Mouse (Mus musculus) erythroblast, embryonic 14.5 days (primary cell): ENCODE results near the gene Hoxb9. TPM values are rescaled to one million over a fixed set of nuclear protein-coding genes. Genes with fewer than 3 reads are reported as not detected.

Experiments
- H3K27me3 ChIP-seq: 2 replicates; pipeline ENCODE4 v1.6.1; 2012; ENCODE audit warnings: inconsistent platforms; ENCODE audit not compliant: control insufficient read depth
- H3K36me3 ChIP-seq: 2 replicates; pipeline ENCODE4 v1.6.1; 2012; ENCODE audit warnings: mild to moderate bottlenecking, inconsistent platforms; ENCODE audit not compliant: control insufficient read depth
- H3K4me1 ChIP-seq: 2 replicates; pipeline ENCODE4 v1.6.1; 2012; ENCODE audit warnings: inconsistent platforms; ENCODE audit not compliant: control insufficient read depth
- H3K4me3 ChIP-seq: replicated peaks from 2 replicates; pipeline ENCODE3; 2012; ENCODE audit warnings: moderate library complexity, mild to moderate bottlenecking, inconsistent platforms
- H3K9me3 ChIP-seq: 2 replicates; pipeline ENCODE4 v1.6.1; 2012; ENCODE audit warnings: low read length, inconsistent platforms, mixed read lengths; ENCODE audit not compliant: control insufficient read depth
- GATA1 ChIP-seq: IDR thresholded peaks from 2 replicates; pipeline ENCODE4 v1.6.1; 2012; ENCODE audit warnings: low read length, inconsistent platforms, mixed read lengths
- TAL1 ChIP-seq: IDR thresholded peaks from 3 replicates; pipeline ENCODE4 v1.6.1; 2012; ENCODE audit warnings: low read length, inconsistent platforms, mixed read lengths
- polyA plus RNA-seq: library from polyadenylated mRNA; stranded (reverse); fragments of >175 nt; gene quantifications from 2 replicates; pipeline ENCODE4 v1.2.3, GENCODE M21; 2012

Hoxb9 gene
- polyA plus RNA-seq, 1 experiment, result not detected

DNA sequence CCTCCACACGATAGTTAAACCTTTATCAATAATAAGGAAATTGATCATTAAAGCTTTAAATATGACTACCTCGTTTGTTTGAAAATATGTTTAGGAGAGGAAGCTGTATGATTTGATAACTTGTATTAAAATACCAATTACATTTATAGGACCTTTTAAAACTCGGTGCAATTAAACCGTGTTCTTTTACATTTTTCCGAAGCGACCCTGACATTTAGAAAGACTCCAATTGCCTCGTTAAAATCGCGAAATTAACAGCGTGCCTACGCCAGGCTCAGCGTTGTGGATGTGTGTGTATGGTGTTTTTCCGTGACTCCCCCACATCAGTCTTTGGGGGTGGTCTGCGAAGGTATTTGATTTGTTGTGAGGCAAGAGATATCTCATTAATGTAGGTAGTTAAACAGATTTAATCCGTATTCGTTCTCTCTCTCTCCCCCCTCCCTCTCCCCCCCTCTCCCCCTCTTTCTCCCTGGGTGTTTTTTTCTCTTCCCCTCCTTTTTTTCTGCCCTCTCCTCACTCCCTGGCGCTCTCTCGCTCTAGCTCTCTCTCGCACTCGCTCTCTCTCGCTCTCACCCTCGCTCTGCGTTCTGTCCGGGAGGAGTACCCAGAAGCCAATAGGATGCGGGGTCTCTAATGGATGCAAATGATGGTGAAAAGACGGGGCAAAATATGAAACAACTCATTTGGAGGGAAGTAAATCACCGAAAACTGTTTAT, 10.8 kb downstream of the Hoxb9 start, which contains the start of gene Hoxb8:
Hoxb8 (plus strand) TSS at position 51 of the 716 bp plus-strand sequence.
- no peaks in the 10 kb centered on the region for H3K36me3 ChIP-seq
- H3K27me3 ChIP-seq, result peaks cover 100% of the 10 kb centered on the region
- no peak for TF ChIP-seq GATA1
- TF ChIP-seq TAL1, result no peak
- H3K4me3 ChIP-seq, result no peak within 1 kb of the TSS
- no peaks in the 10 kb centered on the region for H3K4me1 ChIP-seq
- peaks cover 2% of the 10 kb centered on the region; the same call in 1 of the 2 replicates for H3K9me3 ChIP-seq

DNA sequence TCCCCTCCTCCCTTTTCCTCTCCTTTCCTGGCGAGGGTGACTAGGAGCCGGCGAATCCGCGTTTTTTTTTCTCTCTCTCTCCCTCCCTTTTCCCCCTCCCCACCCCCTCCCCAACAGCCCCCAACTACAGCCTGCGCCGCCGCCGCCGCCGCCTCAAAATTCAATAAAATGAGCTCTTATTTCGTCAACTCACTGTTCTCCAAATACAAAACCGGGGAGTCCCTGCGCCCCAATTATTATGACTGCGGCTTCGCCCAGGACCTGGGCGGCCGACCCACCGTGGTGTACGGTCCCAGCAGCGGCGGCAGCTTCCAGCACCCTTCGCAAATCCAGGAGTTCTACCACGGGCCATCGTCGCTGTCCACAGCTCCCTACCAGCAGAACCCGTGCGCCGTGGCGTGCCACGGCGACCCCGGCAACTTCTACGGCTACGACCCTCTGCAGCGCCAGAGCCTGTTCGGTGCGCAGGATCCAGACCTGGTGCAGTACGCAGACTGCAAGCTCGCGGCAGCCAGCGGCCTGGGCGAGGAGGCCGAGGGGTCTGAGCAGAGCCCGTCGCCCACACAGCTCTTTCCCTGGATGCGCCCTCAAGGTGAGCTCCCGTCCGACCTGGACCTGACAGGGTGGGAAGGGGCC, 11.7 kb downstream of the Hoxb9 start:
- TF ChIP-seq GATA1, result no peak
- Histone ChIP-seq H3K4me3 (no peak overlapping the region), H3K27me3 (peaks cover 100% of the 10 kb centered on the region), H3K4me1 (no peaks in the 10 kb centered on the region), H3K36me3 (no peaks in the 10 kb centered on the region), H3K9me3 (peaks cover 2% of the 10 kb centered on the region; the same call in 1 of the 2 replicates)

GRCm38 (mm10) chr11:96284041-96284749, 12.9 kb downstream of the Hoxb9 start:
- no peaks in the 10 kb centered on the region for H3K4me1 ChIP-seq
- H3K4me3 ChIP-seq, result no peak overlapping the region
- no peak for TF ChIP-seq TAL1
- TF ChIP-seq GATA1, result no peak

DNA sequence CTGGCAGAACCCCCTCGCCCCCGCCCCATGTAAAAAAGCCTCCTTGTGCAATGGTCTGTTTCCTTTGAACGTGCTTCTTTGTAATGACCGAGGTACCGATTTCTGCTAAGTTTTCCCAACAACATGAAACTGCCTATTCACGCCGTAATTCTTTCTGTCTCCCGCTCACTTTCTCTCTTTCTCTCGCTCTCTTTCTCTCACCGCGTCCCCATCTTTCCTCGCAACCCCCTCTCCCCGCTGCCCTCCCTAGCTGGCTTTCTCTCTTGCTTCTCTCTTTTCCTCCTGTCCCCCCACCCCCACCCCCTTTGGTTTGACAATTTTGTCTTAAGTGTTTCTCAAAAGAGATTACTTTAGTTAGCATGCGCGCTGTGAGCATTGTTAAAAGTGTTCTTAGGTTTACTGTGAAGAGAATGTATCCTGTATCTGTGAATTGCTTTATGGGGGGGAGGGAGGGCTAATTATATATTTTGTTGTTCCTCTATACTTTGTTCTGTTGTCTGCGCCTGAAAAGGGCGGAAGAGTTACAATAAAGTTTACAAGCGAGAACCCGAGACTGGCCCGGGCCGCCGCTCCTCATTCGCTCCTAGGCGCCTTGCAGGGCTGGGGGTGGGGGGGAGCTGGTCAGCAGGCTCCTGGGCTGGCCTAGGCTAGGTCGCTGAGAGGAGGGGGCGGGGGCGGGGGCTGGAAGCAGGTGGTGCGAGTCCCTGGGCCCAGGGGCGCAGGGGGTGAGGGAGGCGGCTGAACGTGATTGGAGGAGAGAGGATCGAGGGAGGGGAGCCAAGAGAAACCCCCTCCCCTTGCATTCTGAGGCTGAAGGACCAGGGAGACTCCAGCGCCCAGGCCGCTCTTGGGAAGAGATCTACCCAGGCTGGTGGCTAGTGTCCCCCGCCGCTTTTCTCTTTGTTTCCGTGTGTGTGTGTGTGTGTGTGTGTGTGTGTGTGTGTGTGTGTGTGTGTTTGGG, 13.8 kb downstream of the Hoxb9 start:
- Histone ChIP-seq H3K9me3 (peaks cover 2% of the 10 kb centered on the region; the same call in 1 of the 2 replicates), H3K36me3 (no peaks in the 10 kb centered on the region), H3K4me1 (no peaks in the 10 kb centered on the region), H3K4me3 (no peak overlapping the region), H3K27me3 (peaks cover 100% of the 10 kb centered on the region)
- no peak for TF ChIP-seq TAL1
- no peak for TF ChIP-seq GATA1

More at GRCm38 (mm10) chr11:96284041-96284749, 12.9 kb downstream of the Hoxb9 start:
- H3K9me3 ChIP-seq, result peaks cover 2% of the 10 kb centered on the region; the same call in 1 of the 2 replicates
- H3K27me3 ChIP-seq, result peaks cover 100% of the 10 kb centered on the region
- H3K36me3 ChIP-seq, result no peaks in the 10 kb centered on the region

DNA sequence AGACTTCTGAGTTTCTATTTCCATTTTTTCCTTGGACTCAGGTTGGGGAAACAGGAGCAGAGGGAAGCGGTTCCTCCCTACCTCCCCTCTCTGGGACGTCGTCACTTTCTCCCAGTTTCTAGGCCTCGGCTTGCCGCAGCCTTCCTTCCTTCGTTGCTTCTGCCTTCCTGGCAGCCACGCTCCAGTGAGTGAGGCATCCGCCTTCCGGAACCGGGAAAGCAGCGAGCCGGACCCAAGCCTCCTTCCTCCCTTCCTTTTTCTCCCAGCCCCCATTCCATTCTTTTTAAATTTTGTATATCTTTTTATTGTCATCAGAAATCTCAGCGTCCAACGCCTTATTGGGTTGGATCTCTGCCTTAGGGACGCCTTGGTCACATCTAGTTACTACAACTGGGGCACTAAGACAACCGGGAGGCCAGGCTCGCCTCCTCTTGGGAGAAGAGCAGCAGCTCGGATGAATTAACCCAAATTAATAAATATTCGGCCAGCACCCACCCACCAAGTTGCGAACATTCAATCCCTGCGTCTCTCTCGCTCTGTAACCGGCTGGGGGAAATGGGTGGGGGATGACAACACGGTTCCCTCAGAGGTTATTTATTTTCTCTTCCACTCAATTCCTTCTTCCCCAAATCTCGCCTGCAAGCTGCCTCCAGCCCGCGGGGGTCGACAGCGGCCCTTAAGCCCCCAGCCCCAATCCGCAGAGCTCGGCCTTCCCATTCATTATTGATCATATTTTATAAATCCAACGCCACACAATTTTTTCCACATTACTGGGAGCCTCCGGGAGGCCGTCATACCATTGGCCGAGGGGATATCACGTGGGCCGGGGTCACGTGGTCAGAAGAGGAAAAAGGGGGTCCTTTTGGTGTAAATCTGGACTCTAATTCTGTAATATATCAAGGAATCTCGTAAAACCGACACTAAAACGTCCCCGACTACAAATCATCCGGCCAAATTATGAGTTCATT, 14.8 kb downstream of the Hoxb9 start, which contains the start of gene Hoxb7:
Hoxb7 (plus strand) TSS at position 853 of the 968 bp plus-strand sequence.
- TF ChIP-seq GATA1, result no peak
- no peak for TF ChIP-seq TAL1
- no peak within 1 kb of the TSS for H3K4me3 ChIP-seq
- no peaks in the 10 kb centered on the region for H3K4me1 ChIP-seq
- peaks cover 2% of the 10 kb centered on the region; the same call in 1 of the 2 replicates for H3K9me3 ChIP-seq
- H3K27me3 ChIP-seq, result peaks cover 100% of the 10 kb centered on the region
- H3K36me3 ChIP-seq, result no peaks in the 10 kb centered on the region

- H3K9me3 ChIP-seq, result peaks cover 2% of the 10 kb centered on the region; the same call in 1 of the 2 replicates
- H3K36me3 ChIP-seq, result no peaks in the 10 kb centered on the region
- H3K4me3 ChIP-seq, result no peak overlapping the region
- TF ChIP-seq GATA1 (no peak), TAL1 (no peak)
- H3K4me1 ChIP-seq, result no peaks in the 10 kb centered on the region
- peaks cover 100% of the 10 kb centered on the region for H3K27me3 ChIP-seq
Measured at GRCm38 (mm10) chr11:96286739-96287385, 15.6 kb downstream of the Hoxb9 start.

GRCm38 (mm10) chr11:96287411-96287810, 16.2 kb downstream of the Hoxb9 start:
- Histone ChIP-seq H3K4me3 (no peak overlapping the region), H3K27me3 (peaks cover 100% of the 10 kb centered on the region), H3K36me3 (no peaks in the 10 kb centered on the region)

More at GRCm38 (mm10) chr11:96287411-96287810, 16.2 kb downstream of the Hoxb9 start:
- H3K4me1 ChIP-seq, result no peaks in the 10 kb centered on the region
- no peak for TF ChIP-seq TAL1
- TF ChIP-seq GATA1, result no peak
- H3K9me3 ChIP-seq, result peaks cover 2% of the 10 kb centered on the region; the same call in 1 of the 2 replicates
